Mouse (Mus musculus) forebrain, postnatal 0 days (tissue): ENCODE measurements at regions not wholly inside any gene's neighbourhood (a gene's known extent, or its start where the extent isn't known, plus 50 kb on each side); places are given as distances from the start of the nearest gene placed in this dataset.
A peak's percentile ranks its signal among the peaks of the same experiment; 100 is the strongest.

Source experiments
- ATAC-seq: fragments of 200-750 bp; cut with Nextera tagmentation; 2 replicates; pipeline ENCODE4 v1.8.0; 2017; ENCODE audit warnings: mild to moderate bottlenecking, moderate library complexity
- DNase-seq: peaks from one replicate; pipeline ENCODE4 v3.0.0-alpha.2; 2015
- H3K27ac ChIP-seq: fragments of 300-500 bp; sonication (generic); 2 replicates; pipeline ENCODE4 v1.5.1; 2014; ENCODE audit warnings: low read depth, mild to moderate bottlenecking, antibody characterized with exemption, low read length, moderate library complexity, mixed read lengths
- H3K27me3 ChIP-seq: fragments of 300-500 bp; sonication (generic); 2 replicates; pipeline ENCODE4 v1.6.1; 2014; ENCODE audit warnings: mild to moderate bottlenecking, low read length, mixed read lengths; ENCODE audit not compliant: insufficient read depth
- H3K36me3 ChIP-seq: fragments of 300-500 bp; sonication (generic); 2 replicates; pipeline ENCODE4 v1.6.1; 2014; ENCODE audit warnings: mild to moderate bottlenecking, moderate library complexity; ENCODE audit not compliant: insufficient read depth
- H3K4me1 ChIP-seq: fragments of 300-500 bp; sonication (generic); 2 replicates; pipeline ENCODE4 v1.6.1; 2014; ENCODE audit warnings: antibody characterized with exemption; ENCODE audit not compliant: insufficient read depth
- H3K4me2 ChIP-seq: fragments of 300-500 bp; sonication (generic); 2 replicates; pipeline ENCODE4 v1.6.1; 2014; ENCODE audit warnings: low read depth, mild to moderate bottlenecking, moderate library complexity
- H3K4me3 ChIP-seq: fragments of 300-500 bp; sonication (generic); 2 replicates; pipeline ENCODE4 v1.5.1; 2014; ENCODE audit warnings: low read depth, low read length, mixed read lengths
- H3K9ac ChIP-seq: fragments of 300-500 bp; sonication (generic); 2 replicates; pipeline ENCODE4 v1.6.1; 2014; ENCODE audit warnings: mild to moderate bottlenecking
- H3K9me3 ChIP-seq: fragments of 300-500 bp; sonication (generic); 2 replicates; pipeline ENCODE4 v1.6.1; 2016; ENCODE audit warnings: low read length
- CTCF ChIP-seq: sonication (generic); IDR thresholded peaks from 2 replicates; pipeline ENCODE4 v1.5.1; 2016; ENCODE audit warnings: antibody characterized with exemption, control low read depth, low read depth
- WGBS: fragments of 180-500 bp; shearing (Covaris S2); extraction: QIAGEN DNeasy Blood & Tissue Kit; methylation state at CpG from one replicate; pipeline ENCODE4 v1.1.7; 2014; 5-methylcytosine and 5-hydroxymethylcytosine counted together

DNA sequence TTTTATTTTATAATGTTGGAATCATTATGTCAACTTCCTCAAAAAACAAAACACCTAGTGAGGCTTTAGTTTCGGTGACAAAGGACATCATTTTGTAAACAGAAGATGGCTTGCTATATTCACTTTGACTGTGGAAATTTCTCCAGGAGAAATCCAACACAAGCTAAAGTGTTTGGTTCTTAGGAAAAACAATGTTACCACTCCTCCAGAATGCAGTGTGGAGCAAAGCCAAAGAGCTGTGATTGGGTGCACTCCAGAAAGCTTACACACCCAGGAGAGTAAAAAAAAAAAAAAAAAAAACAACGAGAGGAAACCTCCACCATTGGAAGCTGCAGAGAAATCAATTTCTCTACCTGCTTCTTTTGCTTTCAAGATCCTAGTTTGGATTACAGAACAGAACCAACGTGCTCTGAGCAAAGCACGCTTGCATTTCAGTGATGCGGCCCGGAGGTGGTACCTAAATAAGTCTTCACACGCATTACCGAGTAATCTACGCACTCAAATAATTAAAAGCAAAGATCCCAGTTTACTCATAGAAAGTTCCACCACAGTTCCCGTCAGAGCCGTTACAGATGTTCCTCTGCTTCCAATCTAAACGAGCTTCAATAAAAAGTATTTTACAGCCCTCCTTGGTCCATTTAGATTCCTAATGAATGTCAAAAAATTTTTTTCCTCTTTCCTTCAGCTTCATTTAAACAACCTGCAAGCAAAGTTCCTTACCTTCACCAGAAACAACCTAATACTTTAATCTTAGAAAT, 199.5 kb upstream of the Gk2 start:
- no peak overlapping the region for H3K27ac ChIP-seq
- no peaks in the 10 kb centered on the region for H3K4me1 ChIP-seq
- DNase-seq: no peak
- TF ChIP-seq CTCF: no peak
- no peak overlapping the region for H3K4me3 ChIP-seq
- no peak overlapping the region for H3K9ac ChIP-seq
- H3K27me3 ChIP-seq: no peaks in the 10 kb centered on the region
- H3K4me2 ChIP-seq: no peak overlapping the region
- H3K9me3 ChIP-seq: no peaks in the 10 kb centered on the region
- WGBS: 65% methylated on average over 12 of the region's 12 CpGs
- H3K36me3 ChIP-seq: no peaks in the 10 kb centered on the region
- no peak for ATAC-seq

DNA sequence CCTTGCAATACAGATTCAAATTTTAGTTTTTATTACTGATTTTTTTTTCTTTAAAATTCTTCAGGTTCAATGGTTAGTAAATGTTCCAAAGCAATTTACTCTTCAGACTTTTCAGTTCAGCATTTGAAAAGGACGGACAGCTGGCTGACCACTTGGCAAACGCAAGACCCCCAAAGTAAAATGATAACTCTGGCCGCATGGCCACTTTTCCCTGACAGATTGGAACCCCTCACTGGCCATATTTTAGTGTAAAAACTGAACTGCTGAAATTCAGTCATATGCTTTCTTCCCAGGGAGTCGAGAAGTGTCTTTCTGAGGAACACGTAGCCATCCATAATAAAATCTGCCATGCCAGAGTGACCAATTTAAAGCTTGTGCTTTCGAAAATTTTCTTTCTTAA, 198.4 kb upstream of the Gk2 start:
- no peak for ATAC-seq
- WGBS: 51% methylated on average over 6 of the region's 6 CpGs
- no peaks in the 10 kb centered on the region for H3K36me3 ChIP-seq
- H3K9ac ChIP-seq: no peak overlapping the region
- TF ChIP-seq CTCF: no peak
- H3K4me2 ChIP-seq: no peak overlapping the region
- H3K27me3 ChIP-seq: no peaks in the 10 kb centered on the region
- no peaks in the 10 kb centered on the region for H3K9me3 ChIP-seq
- DNase-seq: no peak
- H3K4me3 ChIP-seq: no peak overlapping the region
- no peak overlapping the region for H3K27ac ChIP-seq
- H3K4me1 ChIP-seq: no peaks in the 10 kb centered on the region

- Histone ChIP-seq H3K4me2 (peak overlapping the region; percentile 36), H3K36me3 (no peaks in the 10 kb centered on the region), H3K4me1 (no peaks in the 10 kb centered on the region), H3K9me3 (no peaks in the 10 kb centered on the region), H3K27ac (no peak overlapping the region), H3K4me3 (peak overlapping the region; percentile 11; the same call in 1 of the 2 replicates), H3K27me3 (no peaks in the 10 kb centered on the region), H3K9ac (peak overlapping the region; percentile 15; the same call in 1 of the 2 replicates)
- WGBS: 8% methylated on average over 12 of the region's 12 CpGs
- peak; percentile 36 for DNase-seq
- peak; percentile 68 for ATAC-seq
- no peak for TF ChIP-seq CTCF
These were observed 197.6 kb upstream of the Gk2 start for GRCm38 (mm10) chr5:97654414-97654813.

GRCm38 (mm10) chr5:97642251-97642650, 185.4 kb upstream of the Gk2 start:
- TF ChIP-seq CTCF: peak; percentile 28; the same call in 1 of the 2 replicates
- peak; percentile 89 for ATAC-seq
- DNase-seq: peak; percentile 76
- Histone ChIP-seq H3K4me1 (0 out of 2 replicates have a peak, but pooled peaks cover 4% of the 10 kb centered on the region), H3K27ac (no peak overlapping the region), H3K9ac (no peak overlapping the region), H3K9me3 (no peaks in the 10 kb centered on the region), H3K4me3 (peak overlapping the region; percentile 6; the same call in 1 of the 2 replicates), H3K4me2 (peak overlapping the region; percentile 15; the same call in 1 of the 2 replicates), H3K36me3 (no peaks in the 10 kb centered on the region), H3K27me3 (no peaks in the 10 kb centered on the region)
- WGBS: 35% methylated on average over 13 of the region's 13 CpGs

- H3K36me3 ChIP-seq: no peaks in the 10 kb centered on the region
- ATAC-seq: peak; percentile 75
- 70% methylated on average over 12 of the region's 12 CpGs for WGBS
- H3K4me1 ChIP-seq: 0 out of 2 replicates have a peak, but pooled peaks cover 4% of the 10 kb centered on the region
- H3K9me3 ChIP-seq: no peaks in the 10 kb centered on the region
- H3K4me2 ChIP-seq: peak overlapping the region; percentile 37
- no peaks in the 10 kb centered on the region for H3K27me3 ChIP-seq
- H3K27ac ChIP-seq: peak overlapping the region; percentile 70
- H3K9ac ChIP-seq: no peak overlapping the region
- peak; percentile 89 for DNase-seq
- TF ChIP-seq CTCF: no peak
- H3K4me3 ChIP-seq: no peak overlapping the region
These were observed 184.8 kb upstream of the Gk2 start for GRCm38 (mm10) chr5:97641646-97642045.

- Histone ChIP-seq H3K27me3 (no peaks in the 10 kb centered on the region), H3K36me3 (no peaks in the 10 kb centered on the region), H3K4me3 (no peak overlapping the region), H3K9me3 (no peaks in the 10 kb centered on the region), H3K27ac (no peak overlapping the region), H3K4me2 (no peak overlapping the region), H3K4me1 (no peaks in the 10 kb centered on the region), H3K9ac (no peak overlapping the region)
- no peak for TF ChIP-seq CTCF
- no peak for DNase-seq
- ATAC-seq: no peak
- 68% methylated on average over 7 of the region's 7 CpGs for WGBS
These were observed 179.5 kb upstream of the Gk2 start for GRCm38 (mm10) chr5:97636357-97636756.

DNA sequence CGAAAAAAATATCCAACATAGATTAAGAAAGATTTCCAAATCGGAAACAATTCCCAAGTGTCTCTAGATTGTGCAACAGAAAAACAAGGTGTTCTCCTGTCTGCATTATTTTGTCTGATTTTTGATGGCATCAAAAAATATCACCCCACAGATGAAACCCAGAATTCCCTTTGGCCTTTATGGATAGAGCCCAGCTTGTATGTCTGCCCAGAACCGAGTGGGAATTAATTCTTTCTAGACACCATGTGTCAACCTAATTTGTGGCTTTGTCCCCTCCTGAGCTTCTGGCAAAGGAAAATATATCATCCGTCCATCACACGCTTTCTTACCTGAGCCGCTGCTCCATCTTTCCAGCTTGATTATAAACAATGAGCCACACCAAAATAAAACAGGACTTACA, 176.9 kb upstream of the Gk2 start:
- H3K36me3 ChIP-seq: no peaks in the 10 kb centered on the region
- no peak overlapping the region for H3K9ac ChIP-seq
- no peak for TF ChIP-seq CTCF
- ATAC-seq: no peak
- no peak overlapping the region for H3K27ac ChIP-seq
- H3K27me3 ChIP-seq: no peaks in the 10 kb centered on the region
- H3K4me3 ChIP-seq: no peak overlapping the region
- no peaks in the 10 kb centered on the region for H3K9me3 ChIP-seq
- no peaks in the 10 kb centered on the region for H3K4me1 ChIP-seq
- 59% methylated on average over 6 of the region's 6 CpGs for WGBS
- no peak overlapping the region for H3K4me2 ChIP-seq
- DNase-seq: no peak
